Mouse (Mus musculus): ENCODE measurements around the gene Shisa6.

DNA sequence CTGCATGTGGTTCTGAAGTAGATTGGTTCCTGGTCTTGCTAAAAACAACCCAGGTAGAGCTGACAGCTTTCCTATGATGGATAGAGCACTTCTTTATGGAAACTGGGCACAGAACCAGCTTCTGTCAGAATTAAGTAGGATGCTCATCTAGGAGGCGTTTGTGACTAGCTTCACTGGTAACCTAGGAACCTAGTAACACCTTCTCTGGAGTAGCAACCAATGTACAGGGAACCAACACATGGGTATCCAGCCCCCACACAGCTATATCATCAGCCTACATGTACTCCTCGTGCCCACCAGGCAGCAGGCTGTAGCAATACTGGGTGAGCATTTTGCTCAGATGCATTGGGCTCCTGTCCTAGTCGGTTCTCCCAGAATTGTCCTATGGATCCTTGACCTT, 307.3 kb downstream of the Shisa6 start:
- TF ChIP-seq CTCF (IDR thresholded peaks at IDR 0.05) = no peak
- no peak for TF ChIP-seq POLR2A (IDR thresholded peaks at IDR 0.05; ENCODE audit: insufficient read depth, low read depth, low read length)
- no peak for TF ChIP-seq EP300 (IDR thresholded peaks at IDR 0.05; ENCODE audit: insufficient read depth, low read depth, low read length)
